Mouse (Mus musculus): Measurements from ENCODE around the gene Tyk2. TPM values are rescaled to one million over a fixed set of nuclear protein-coding genes. Genes with fewer than 3 reads are reported as not detected.

Tyk2 gene
- polyA plus RNA-seq, 1 experiment from 2014 or later, result 12.8 TPM

- 89% methylated on average over 8 of the region's 8 CpGs for WGBS
- Histone ChIP-seq H3K9me3 (no peaks in the 10 kb centered on the region), H3K36me3 (replicated peaks) (0 out of 2 replicates have a peak, but pooled peaks cover 4% of the 10 kb centered on the region), H3K4me3 (replicated peaks) (no peak overlapping the region), H3K9ac (no peak overlapping the region), H3K4me1 (peaks cover 8% of the 10 kb centered on the region; the same call in 1 of the 2 replicates), H3K4me2 (no peak overlapping the region), H3K27me3 (no peaks in the 10 kb centered on the region), H3K27ac (no peak overlapping the region)
- ATAC-seq (ENCODE audit: low FRiP score), result no peak
Measured at GRCm38 (mm10) chr9:21097793-21098192, 33.2 kb downstream of the Tyk2 start.

GRCm38 (mm10) chr9:21095958-21096357 is 35.1 kb downstream of the Tyk2 start:
- no peak overlapping the region for H3K9ac ChIP-seq
- H3K9me3 ChIP-seq, result no peaks in the 10 kb centered on the region
- no peaks in the 10 kb centered on the region for H3K27me3 ChIP-seq
- peaks cover 14% of the 10 kb centered on the region for H3K4me1 ChIP-seq
- no peak for ATAC-seq (ENCODE audit: low FRiP score)
- WGBS, result 62% methylated on average over 4 of the region's 4 CpGs
- no peak overlapping the region for H3K27ac ChIP-seq
- no peak overlapping the region for H3K4me3 ChIP-seq (replicated peaks)
- no peak overlapping the region for H3K4me2 ChIP-seq
- H3K36me3 ChIP-seq (replicated peaks), result 0 out of 2 replicates have a peak, but pooled peaks cover 4% of the 10 kb centered on the region

GRCm38 (mm10) chr9:21093423-21093822 is 37.6 kb downstream of the Tyk2 start:
- ATAC-seq (ENCODE audit: low FRiP score), result no peak
- Histone ChIP-seq H3K27me3 (no peaks in the 10 kb centered on the region), H3K36me3 (replicated peaks) (peaks cover 22% of the 10 kb centered on the region), H3K4me3 (replicated peaks) (no peak overlapping the region), H3K4me2 (no peak overlapping the region), H3K9ac (no peak overlapping the region), H3K4me1 (peaks cover 21% of the 10 kb centered on the region), H3K27ac (no peak overlapping the region), H3K9me3 (no peaks in the 10 kb centered on the region)
- WGBS, result 93% methylated on average over 9 of the region's 9 CpGs

GRCm38 (mm10) chr9:21091707-21092320 is 39.2 kb downstream of the Tyk2 start, which contains the start of the genes Gm38431 and Raver1:
Gene Gm38431 (minus strand): TSS chr9:21091997.
Gene Raver1 (minus strand): TSS chr9:21092008.
- peak within 1 kb of the TSS; percentile 91 for H3K27ac ChIP-seq
- H3K4me2 ChIP-seq, result peak within 1 kb of the TSS; percentile 92
- no peaks in the 10 kb centered on the region for H3K27me3 ChIP-seq
- peaks cover 38% of the 10 kb centered on the region for H3K36me3 ChIP-seq (replicated peaks)
- peak within 1 kb of the TSS; percentile 57 for H3K4me3 ChIP-seq (replicated peaks)
- peaks cover 21% of the 10 kb centered on the region for H3K4me1 ChIP-seq
- H3K9ac ChIP-seq, result peak within 1 kb of the TSS; percentile 75
- peak; percentile 100 for ATAC-seq (ENCODE audit: low FRiP score)
- no peaks in the 10 kb centered on the region for H3K9me3 ChIP-seq
- under 1% methylated on average over 54 of the region's 54 CpGs for WGBS

GRCm38 (mm10) chr9:21090972-21091706 is 39.9 kb downstream of the Tyk2 start:
- peaks cover 24% of the 10 kb centered on the region for H3K4me1 ChIP-seq
- H3K4me2 ChIP-seq, result peak overlapping the region; percentile 92
- no peaks in the 10 kb centered on the region for H3K9me3 ChIP-seq
- 4% methylated on average over 24 of the region's 24 CpGs for WGBS
- peaks cover 45% of the 10 kb centered on the region for H3K36me3 ChIP-seq (replicated peaks)
- peak overlapping the region; percentile 91 for H3K27ac ChIP-seq
- ATAC-seq (ENCODE audit: low FRiP score), result peak; percentile 25
- H3K9ac ChIP-seq, result peak overlapping the region; percentile 75
- peak overlapping the region; percentile 57 for H3K4me3 ChIP-seq (replicated peaks)
- H3K27me3 ChIP-seq, result no peaks in the 10 kb centered on the region

GRCm38 (mm10) chr9:21090537-21090936 is 40.5 kb downstream of the Tyk2 start:
- H3K36me3 ChIP-seq (replicated peaks), result peaks cover 51% of the 10 kb centered on the region
- peak overlapping the region; percentile 92 for H3K4me2 ChIP-seq
- H3K9ac ChIP-seq, result peak overlapping the region; percentile 75
- H3K4me3 ChIP-seq (replicated peaks), result peak overlapping the region; percentile 57
- H3K9me3 ChIP-seq, result no peaks in the 10 kb centered on the region
- peaks cover 22% of the 10 kb centered on the region for H3K4me1 ChIP-seq
- no peaks in the 10 kb centered on the region for H3K27me3 ChIP-seq
- no peak for ATAC-seq (ENCODE audit: low FRiP score)
- 89% methylated on average over 1 of the region's 1 CpGs for WGBS
- no peak overlapping the region for H3K27ac ChIP-seq

- no peak for ATAC-seq (ENCODE audit: low FRiP score)
- Histone ChIP-seq H3K36me3 (replicated peaks) (peaks cover 94% of the 10 kb centered on the region), H3K9me3 (no peaks in the 10 kb centered on the region), H3K9ac (no peak overlapping the region), H3K4me3 (replicated peaks) (no peak overlapping the region), H3K27me3 (no peaks in the 10 kb centered on the region), H3K27ac (no peak overlapping the region), H3K4me2 (no peak overlapping the region), H3K4me1 (0 out of 2 replicates have a peak, but pooled peaks cover 3% of the 10 kb centered on the region)
- WGBS, result 91% methylated on average over 3 of the region's 3 CpGs
Measured at GRCm38 (mm10) chr9:21083324-21083723, 47.7 kb downstream of the Tyk2 start.

- H3K27me3 ChIP-seq, result no peaks in the 10 kb centered on the region
- no peak overlapping the region for H3K9ac ChIP-seq
- no peak overlapping the region for H3K27ac ChIP-seq
- WGBS, result 90% methylated on average over 9 of the region's 9 CpGs
- no peak overlapping the region for H3K4me3 ChIP-seq (replicated peaks)
- no peak for ATAC-seq (ENCODE audit: low FRiP score)
- H3K4me1 ChIP-seq, result no peaks in the 10 kb centered on the region
- no peak overlapping the region for H3K4me2 ChIP-seq
- no peaks in the 10 kb centered on the region for H3K9me3 ChIP-seq
- H3K36me3 ChIP-seq (replicated peaks), result peaks cover 93% of the 10 kb centered on the region
Measured at GRCm38 (mm10) chr9:21081127-21081526, 49.9 kb downstream of the Tyk2 start.

GRCm38 (mm10) chr9:21075625-21076024 is 55.4 kb downstream of the Tyk2 start:
- H3K4me3 ChIP-seq (replicated peaks), result no peak overlapping the region
- peaks cover 71% of the 10 kb centered on the region for H3K36me3 ChIP-seq (replicated peaks)
- no peak overlapping the region for H3K9ac ChIP-seq
- no peak overlapping the region for H3K27ac ChIP-seq
- WGBS, result 89% methylated on average over 3 of the region's 3 CpGs
- ATAC-seq (ENCODE audit: low FRiP score), result no peak
- no peaks in the 10 kb centered on the region for H3K27me3 ChIP-seq
- no peak overlapping the region for H3K4me2 ChIP-seq
- H3K9me3 ChIP-seq, result no peaks in the 10 kb centered on the region
- H3K4me1 ChIP-seq, result peaks cover 14% of the 10 kb centered on the region

GRCm38 (mm10) chr9:21074173-21074572 is 56.9 kb downstream of the Tyk2 start:
- H3K4me3 ChIP-seq (replicated peaks), result no peak overlapping the region
- peaks cover 61% of the 10 kb centered on the region for H3K36me3 ChIP-seq (replicated peaks)
- 85% methylated on average over 1 of the region's 1 CpGs for WGBS
- H3K27ac ChIP-seq, result no peak overlapping the region
- no peak for ATAC-seq (ENCODE audit: low FRiP score)
- H3K4me1 ChIP-seq, result peaks cover 14% of the 10 kb centered on the region
- H3K4me2 ChIP-seq, result no peak overlapping the region
- no peaks in the 10 kb centered on the region for H3K27me3 ChIP-seq
- H3K9ac ChIP-seq, result no peak overlapping the region
- H3K9me3 ChIP-seq, result no peaks in the 10 kb centered on the region

GRCm38 (mm10) chr9:21073044-21073840 is 57.8 kb downstream of the Tyk2 start, which contains the start of the genes Gm49373 and Fdx1l:
Gene Gm49373 (minus strand): TSS chr9:21073096.
Gene Fdx1l (minus strand): TSS chr9:21073614.
- peak; percentile 94 for ATAC-seq (ENCODE audit: low FRiP score)
- H3K27ac ChIP-seq, result peak within 1 kb of the TSS; percentile 43
- peak within 1 kb of the TSS; percentile 70 for H3K9ac ChIP-seq
- H3K9me3 ChIP-seq, result no peaks in the 10 kb centered on the region
- peaks cover 14% of the 10 kb centered on the region for H3K4me1 ChIP-seq
- H3K4me3 ChIP-seq (replicated peaks), result peak within 1 kb of the TSS; percentile 72
- H3K36me3 ChIP-seq (replicated peaks), result peaks cover 52% of the 10 kb centered on the region
- 3% methylated on average over 58 of the region's 58 CpGs for WGBS
- peak within 1 kb of the TSS; percentile 81 for H3K4me2 ChIP-seq
- H3K27me3 ChIP-seq, result no peaks in the 10 kb centered on the region

GRCm38 (mm10) chr9:21072641-21073040 is 58.4 kb downstream of the Tyk2 start:
- WGBS, result 17% methylated on average over 4 of the region's 4 CpGs
- Histone ChIP-seq H3K4me3 (replicated peaks) (peak overlapping the region; percentile 72), H3K9me3 (no peaks in the 10 kb centered on the region), H3K36me3 (replicated peaks) (peaks cover 50% of the 10 kb centered on the region), H3K27me3 (no peaks in the 10 kb centered on the region), H3K9ac (peak overlapping the region; percentile 70), H3K4me1 (peaks cover 14% of the 10 kb centered on the region), H3K27ac (no peak overlapping the region), H3K4me2 (peak overlapping the region; percentile 81)
- peak; percentile 31 for ATAC-seq (ENCODE audit: low FRiP score)
